Mouse (Mus musculus) limb, embryonic 11.5 days (tissue): ENCODE data around the gene Commd1. TPM values are rescaled to one million over a fixed set of nuclear protein-coding genes. Genes with fewer than 3 reads are reported as not detected.

Experiments
- ATAC-seq: fragments of 200-750 bp; cut with Nextera tagmentation; 2 replicates; pipeline ENCODE4 v1.8.0; 2017; ENCODE audit warnings: low read depth; ENCODE audit not compliant: insufficient number of reproducible peaks, low FRiP score, low TSS enrichment
- DNase-seq: peaks from one replicate; pipeline ENCODE4 v3.0.0-alpha.2; 2015; ENCODE audit warnings: low spot score
- H3K27ac ChIP-seq: fragments of 300-500 bp; sonication (generic); replicated peaks from 2 replicates; pipeline ENCODE4 v1.5.1; 2014; ENCODE audit warnings: low read depth, mild to moderate bottlenecking, low read length
- H3K27me3 ChIP-seq: fragments of 300-500 bp; sonication (generic); 2 replicates; pipeline ENCODE4 v1.6.1; 2014; ENCODE audit warnings: mild to moderate bottlenecking, low read length, mixed read lengths; ENCODE audit not compliant: control insufficient read depth, insufficient read depth
- H3K36me3 ChIP-seq: fragments of 300-500 bp; sonication (generic); 2 replicates; pipeline ENCODE4 v1.6.1; 2014; ENCODE audit warnings: mild to moderate bottlenecking, low read length, moderate library complexity, mixed read lengths; ENCODE audit not compliant: control insufficient read depth, insufficient read depth
- H3K4me1 ChIP-seq: fragments of 300-500 bp; sonication (generic); 2 replicates; pipeline ENCODE4 v1.6.1; 2014; ENCODE audit warnings: low read length, mixed read lengths; ENCODE audit not compliant: control insufficient read depth, insufficient read depth
- H3K4me2 ChIP-seq: fragments of 300-500 bp; sonication (generic); 2 replicates; pipeline ENCODE4 v1.6.1; 2014; ENCODE audit warnings: low read depth, mild to moderate bottlenecking, moderate library complexity; ENCODE audit not compliant: severe bottlenecking
- H3K4me3 ChIP-seq: fragments of 300-500 bp; sonication (generic); 2 replicates; pipeline ENCODE4 v1.5.1; 2014; ENCODE audit warnings: low read depth, low read length
- H3K9ac ChIP-seq: fragments of 300-500 bp; sonication (generic); 2 replicates; pipeline ENCODE4 v1.6.1; 2014; ENCODE audit warnings: mild to moderate bottlenecking, low read length
- H3K9me3 ChIP-seq: fragments of 300-500 bp; sonication (generic); 2 replicates; pipeline ENCODE4 v1.6.1; 2016; ENCODE audit warnings: low read length; ENCODE audit not compliant: control insufficient read depth
- WGBS: fragments of 180-500 bp; shearing (Covaris S2); extraction: QIAGEN DNeasy Blood & Tissue Kit; methylation state at CpG from one replicate; pipeline ENCODE4 v1.1.7; 2014; 5-methylcytosine and 5-hydroxymethylcytosine counted together
- polyA plus RNA-seq: library from polyadenylated mRNA; unstranded; fragments of >200 nt; fragmentation: Nextera tagmentation; extraction: Ambion mirVana; gene quantifications from 2 replicates; pipeline ENCODE4 v1.2.1, GENCODE M21; 2014

The Commd1 gene
- polyA plus RNA-seq, 1 experiment from 2014 or later = 417 TPM

DNA sequence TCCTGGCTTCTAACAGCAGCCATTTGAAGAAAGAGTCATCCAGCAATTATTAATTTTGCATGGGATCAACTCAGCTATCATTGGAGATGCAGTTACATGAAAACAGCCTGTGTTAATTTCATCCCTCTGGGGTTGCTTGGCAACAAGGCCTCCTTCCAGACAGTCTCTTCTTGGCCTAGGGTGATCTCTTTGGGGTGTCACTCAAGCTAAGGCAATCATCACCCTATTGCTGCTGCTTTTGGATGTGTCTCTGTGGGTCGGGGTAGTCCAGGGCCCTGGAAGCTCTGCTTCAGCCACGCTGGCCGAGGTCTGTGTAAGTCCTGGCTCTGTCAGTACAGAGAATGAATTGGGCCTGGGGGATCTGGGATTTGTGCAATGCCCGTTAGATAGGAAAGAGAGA lies 106.9 kb downstream of the Commd1 start:
- no peaks in the 10 kb centered on the region for H3K36me3 ChIP-seq
- WGBS = 82% methylated on average over 4 of the region's 4 CpGs

DNA sequence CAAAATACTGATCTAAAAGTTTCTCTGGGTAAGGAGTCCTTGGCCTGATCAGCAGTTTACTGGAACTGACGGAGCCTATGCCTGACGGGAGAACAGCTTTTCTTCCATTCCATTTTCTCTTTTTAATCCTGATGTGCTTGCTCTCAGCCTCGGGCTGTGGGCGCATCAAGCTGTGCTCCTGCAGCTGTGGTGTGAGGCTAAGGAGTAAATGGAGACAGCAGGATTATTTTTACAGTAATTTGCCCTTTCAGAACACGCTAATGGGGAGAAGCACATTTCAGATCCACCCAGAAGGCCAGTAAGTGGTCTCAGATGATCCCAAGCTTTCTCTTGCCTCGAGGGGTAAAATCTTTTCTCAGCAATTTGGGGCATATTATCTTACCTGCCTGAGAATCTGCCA lies 107.4 kb downstream of the Commd1 start:
- WGBS = 77% methylated on average over 6 of the region's 6 CpGs
- no peak overlapping the region for H3K4me2 ChIP-seq
- H3K36me3 ChIP-seq = no peaks in the 10 kb centered on the region
- H3K27ac ChIP-seq = no peak overlapping the region
- DNase-seq (no peak), ATAC-seq (no peak)
- no peaks in the 10 kb centered on the region for H3K27me3 ChIP-seq
- 0 out of 2 replicates have a peak, but pooled peaks cover 4% of the 10 kb centered on the region for H3K4me1 ChIP-seq
- H3K9me3 ChIP-seq = no peaks in the 10 kb centered on the region
- no peak overlapping the region for H3K4me3 ChIP-seq
- no peak overlapping the region for H3K9ac ChIP-seq

More for the DNA sequence above, 106.9 kb downstream of the Commd1 start:
- Histone ChIP-seq H3K4me2 (no peak overlapping the region), H3K9ac (no peak overlapping the region), H3K4me1 (0 out of 2 replicates have a peak, but pooled peaks cover 4% of the 10 kb centered on the region), H3K9me3 (no peaks in the 10 kb centered on the region), H3K27me3 (no peaks in the 10 kb centered on the region), H3K27ac (no peak overlapping the region), H3K4me3 (no peak overlapping the region)
- ATAC-seq (no peak), DNase-seq (no peak)

DNA sequence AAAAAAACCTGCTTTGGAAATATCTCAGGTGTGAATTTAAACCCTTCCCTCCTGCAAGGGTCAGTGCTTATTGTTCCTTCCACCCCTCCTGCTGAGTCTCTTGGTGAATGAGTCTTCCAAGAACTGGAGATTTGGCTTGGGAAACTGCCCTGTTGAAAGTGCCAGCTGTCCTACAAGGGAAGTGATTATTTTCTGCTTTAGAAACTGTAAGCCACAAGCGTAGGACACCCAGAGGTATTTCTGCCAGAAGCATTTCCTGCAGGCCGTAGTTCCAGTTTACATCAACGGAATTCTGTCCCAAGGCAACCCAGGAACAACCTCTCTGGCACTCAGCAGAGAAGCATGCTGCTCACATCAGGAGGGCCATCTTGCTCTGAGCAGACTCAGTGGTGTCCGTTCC lies 108.8 kb downstream of the Commd1 start:
- Histone ChIP-seq H3K9me3 (no peaks in the 10 kb centered on the region), H3K4me2 (no peak overlapping the region), H3K27me3 (no peaks in the 10 kb centered on the region), H3K9ac (no peak overlapping the region), H3K36me3 (no peaks in the 10 kb centered on the region), H3K4me1 (0 out of 2 replicates have a peak, but pooled peaks cover 4% of the 10 kb centered on the region), H3K27ac (no peak overlapping the region), H3K4me3 (no peak overlapping the region)
- WGBS = 70% methylated on average over 4 of the region's 4 CpGs
- DNase-seq (no peak), ATAC-seq (no peak)

DNA sequence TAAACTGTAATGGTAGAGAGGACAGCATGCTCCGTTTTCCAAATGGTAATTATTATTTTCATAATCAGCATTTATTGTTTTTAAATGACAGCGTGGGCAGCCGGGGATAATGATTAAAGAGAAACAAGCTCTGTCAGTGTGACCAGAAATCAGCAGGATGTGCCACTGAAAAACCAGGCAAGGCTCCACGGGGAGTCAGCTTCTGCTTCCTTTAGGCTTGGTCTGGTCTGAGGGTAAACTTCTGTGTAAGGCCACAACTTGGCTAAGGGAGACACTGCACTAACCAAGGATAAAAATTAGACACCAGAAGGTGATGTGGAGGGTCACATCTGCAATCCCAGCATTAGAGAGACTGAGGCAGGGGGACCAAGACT lies 109.9 kb downstream of the Commd1 start:
- ATAC-seq = no peak
- Histone ChIP-seq H3K4me2 (no peak overlapping the region), H3K27me3 (no peaks in the 10 kb centered on the region), H3K4me1 (0 out of 2 replicates have a peak, but pooled peaks cover 4% of the 10 kb centered on the region), H3K4me3 (no peak overlapping the region), H3K9me3 (no peaks in the 10 kb centered on the region), H3K27ac (no peak overlapping the region), H3K9ac (no peak overlapping the region), H3K36me3 (no peaks in the 10 kb centered on the region)
- no peak for DNase-seq
- 53% methylated on average over 4 of the region's 4 CpGs for WGBS

DNA sequence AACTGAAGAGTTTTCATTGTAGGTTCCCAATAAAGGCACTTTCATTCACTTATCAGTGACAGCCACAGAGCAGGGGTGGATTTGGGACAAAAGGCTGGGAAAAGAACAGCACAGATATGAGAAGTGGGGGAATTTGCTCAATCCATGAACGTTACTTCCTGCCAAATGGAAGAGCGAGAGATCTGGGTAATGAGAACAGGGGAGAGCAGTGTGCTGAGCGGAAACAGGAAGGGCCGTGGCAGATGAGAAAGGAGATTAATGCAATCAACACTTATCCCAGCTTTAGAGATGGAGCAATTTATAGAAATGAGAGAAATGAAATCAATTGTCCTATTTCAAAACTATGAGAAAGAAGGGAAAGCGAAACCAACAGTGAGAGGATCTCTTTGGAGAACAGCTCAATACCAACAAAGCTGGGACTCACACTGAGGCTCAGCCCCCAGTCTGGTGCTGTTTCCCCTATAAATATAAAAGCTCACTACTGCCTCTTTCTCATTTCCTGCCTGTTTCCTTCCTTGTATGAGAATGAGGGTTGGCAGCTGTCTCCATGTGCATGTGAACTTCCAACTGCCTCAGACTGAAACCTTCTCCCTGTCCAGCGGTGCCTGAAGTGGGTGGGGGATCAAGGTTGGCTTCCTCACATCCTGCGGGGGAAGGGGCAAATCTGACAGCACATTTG lies 110.4 kb downstream of the Commd1 start:
- WGBS = 66% methylated on average over 7 of the region's 7 CpGs
- no peaks in the 10 kb centered on the region for H3K9me3 ChIP-seq
- no peaks in the 10 kb centered on the region for H3K36me3 ChIP-seq
- DNase-seq = no peak
- no peak overlapping the region for H3K4me3 ChIP-seq
- no peak overlapping the region for H3K27ac ChIP-seq
- no peak for ATAC-seq
- H3K9ac ChIP-seq = no peak overlapping the region
- H3K4me1 ChIP-seq = 0 out of 2 replicates have a peak, but pooled peaks cover 4% of the 10 kb centered on the region
- no peaks in the 10 kb centered on the region for H3K27me3 ChIP-seq
- H3K4me2 ChIP-seq = no peak overlapping the region

DNA sequence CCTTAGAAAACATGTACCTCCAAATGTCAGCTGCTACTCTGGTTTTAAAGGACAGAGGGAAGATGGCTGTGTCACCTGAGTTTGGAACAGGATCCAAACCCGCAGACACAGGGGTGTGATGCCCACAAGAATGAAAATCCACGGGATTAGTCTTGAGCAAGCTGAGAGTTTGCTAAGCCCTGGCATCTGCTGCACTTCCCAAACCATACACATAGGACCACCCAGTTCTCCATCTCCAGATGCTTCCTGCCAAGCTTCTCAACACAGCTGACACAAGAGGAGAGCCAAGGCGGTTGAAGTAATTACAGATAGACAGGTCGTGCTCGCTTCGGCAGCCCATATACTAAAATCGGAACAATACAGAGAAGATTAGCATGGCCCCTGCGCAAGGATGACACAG lies 113.6 kb downstream of the Commd1 start:
- Histone ChIP-seq H3K27ac (no peak overlapping the region), H3K4me1 (0 out of 2 replicates have a peak, but pooled peaks cover 4% of the 10 kb centered on the region), H3K4me2 (no peak overlapping the region), H3K27me3 (no peaks in the 10 kb centered on the region), H3K9ac (no peak overlapping the region), H3K9me3 (no peaks in the 10 kb centered on the region), H3K36me3 (no peaks in the 10 kb centered on the region), H3K4me3 (no peak overlapping the region)
- no peak for DNase-seq
- no peak for ATAC-seq
- WGBS = 89% methylated on average over 8 of the region's 8 CpGs

DNA sequence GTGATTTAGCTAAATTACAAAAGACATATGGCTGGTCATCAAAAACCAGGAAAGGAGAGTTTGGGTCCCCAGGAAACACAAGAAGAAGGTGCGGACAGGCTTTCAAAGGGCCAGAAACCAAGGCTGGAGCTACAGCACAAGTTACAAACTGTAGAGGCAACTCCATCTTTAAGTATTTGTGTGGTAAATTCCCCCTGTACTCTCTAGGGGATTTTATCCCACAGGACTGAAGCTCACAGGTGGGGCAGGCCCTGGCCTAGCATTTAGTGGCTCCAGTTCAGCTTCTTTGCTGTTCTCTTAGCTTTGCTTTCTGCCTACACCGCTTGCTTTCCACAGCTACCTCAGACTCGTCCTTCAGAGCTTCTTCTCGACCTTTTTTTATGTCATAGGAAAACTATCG lies 114.5 kb downstream of the Commd1 start:
- 84% methylated on average over 5 of the region's 5 CpGs for WGBS
- Histone ChIP-seq H3K4me3 (no peak overlapping the region), H3K4me1 (0 out of 2 replicates have a peak, but pooled peaks cover 4% of the 10 kb centered on the region), H3K4me2 (no peak overlapping the region), H3K27me3 (no peaks in the 10 kb centered on the region), H3K9ac (no peak overlapping the region), H3K36me3 (no peaks in the 10 kb centered on the region), H3K27ac (no peak overlapping the region), H3K9me3 (no peaks in the 10 kb centered on the region)
- no peak for DNase-seq
- ATAC-seq = no peak

DNA sequence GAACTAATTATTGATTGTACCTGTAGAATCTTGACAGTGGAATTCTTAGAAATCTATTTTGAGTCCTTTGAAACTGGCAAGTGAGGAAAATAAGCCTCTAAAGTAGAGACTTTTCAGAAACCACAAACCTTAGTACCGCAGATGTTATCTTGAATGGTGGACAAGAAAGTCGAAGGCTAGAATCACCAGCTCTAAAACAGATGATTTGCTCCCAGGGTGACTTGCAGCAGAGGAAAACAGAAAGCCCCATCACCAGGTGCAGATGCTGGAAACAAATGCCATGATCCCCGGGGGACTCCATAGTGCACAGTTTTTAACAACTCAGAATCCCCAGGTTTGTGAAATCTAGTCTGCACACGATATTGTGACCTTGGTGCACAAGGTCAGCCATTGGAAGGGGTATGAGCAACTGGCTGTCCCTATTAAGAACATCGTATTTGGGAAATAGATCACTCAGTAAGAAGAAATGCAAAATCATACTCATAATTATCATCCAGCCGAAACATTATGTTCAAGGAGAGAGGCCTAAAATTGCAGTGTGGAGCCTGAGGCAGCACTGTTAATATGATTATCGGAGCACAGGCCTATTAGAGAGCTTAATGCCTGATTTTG lies 116.4 kb downstream of the Commd1 start:
- DNase-seq (no peak), ATAC-seq (no peak)
- no peaks in the 10 kb centered on the region for H3K27me3 ChIP-seq
- H3K4me3 ChIP-seq = no peak overlapping the region
- no peaks in the 10 kb centered on the region for H3K4me1 ChIP-seq
- WGBS = 90% methylated on average over 7 of the region's 7 CpGs
- no peaks in the 10 kb centered on the region for H3K9me3 ChIP-seq
- H3K27ac ChIP-seq = no peak overlapping the region
- no peak overlapping the region for H3K4me2 ChIP-seq
- no peak overlapping the region for H3K9ac ChIP-seq
- H3K36me3 ChIP-seq = no peaks in the 10 kb centered on the region
